ENCODE assay signal across 8 mouse cellular contexts in genomic region chr5:105415951-105416675, GRCm38 (mm10). TPM values are rescaled to one million over a fixed set of nuclear protein-coding genes. Genes with fewer than 3 reads are reported as not detected.
DNase-seq lines count a peak whose midpoint lies in the region; ATAC-seq and TF ChIP-seq lines count a peak whose summit lies in the region.

No protein-coding gene starts in this region.

- peak overlapping the region; percentile 75 for H3K4me3 ChIP-seq in cerebellum, adult 2 months (replicated peaks; ENCODE audit: insufficient read depth, low read depth, low read length)
- peak overlapping the region; percentile 92 for H3K4me3 ChIP-seq in hindbrain, embryonic 12.5 days
- H3K4me3 ChIP-seq in liver, embryonic 12.5 days = peak overlapping the region; percentile 93
- peak overlapping the region; percentile 76 for H3K4me3 ChIP-seq in stomach, embryonic 15.5 days (replicated peaks)

- ATAC-seq in hindbrain, embryonic 12.5 days (ENCODE audit: low FRiP score) = peak; percentile 69
- peak; percentile 8 for ATAC-seq in liver, embryonic 12.5 days
- peak; percentile 38; the same call in 1 of the 2 replicates for ATAC-seq in stomach, embryonic 15.5 days (ENCODE audit: insufficient read depth, low FRiP score, low read depth)

- no peaks in the 10 kb centered on the region for H3K27me3 ChIP-seq in cerebellum, adult 2 months (ENCODE audit: control insufficient read depth, insufficient read depth, low read length)
- 0 out of 2 replicates have a peak, but pooled peaks cover 2% of the 10 kb centered on the region for H3K27me3 ChIP-seq in hindbrain, embryonic 12.5 days
- no peaks in the 10 kb centered on the region for H3K27me3 ChIP-seq in liver, embryonic 12.5 days (replicated peaks)
- no peaks in the 10 kb centered on the region for H3K27me3 ChIP-seq in stomach, embryonic 15.5 days (replicated peaks)

- 4% methylated on average over 36 of the region's 36 CpGs for WGBS in cerebellum, adult 2 months
- WGBS in hindbrain, embryonic 12.5 days = 4% methylated on average over 31 of the region's 36 CpGs
- 3% methylated on average over 35 of the region's 36 CpGs for WGBS in liver, embryonic 12.5 days (ENCODE audit: insufficient replicate concordance)
- 5% methylated on average over 18 of the region's 36 CpGs for WGBS in stomach, embryonic 15.5 days

- H3K9ac ChIP-seq in hindbrain, embryonic 12.5 days = peak overlapping the region; percentile 95
- H3K9ac ChIP-seq in liver, embryonic 12.5 days = peak overlapping the region; percentile 98
- H3K9ac ChIP-seq in stomach, embryonic 15.5 days = peak overlapping the region; percentile 90

- H3K4me1 ChIP-seq in cerebellum, adult 2 months (ENCODE audit: control insufficient read depth, insufficient read depth, low read length) = peaks cover 2% of the 10 kb centered on the region; the same call in 1 of the 2 replicates
- H3K4me1 ChIP-seq in hindbrain, embryonic 12.5 days = peaks cover 3% of the 10 kb centered on the region; the same call in 1 of the 2 replicates
- peaks cover 68% of the 10 kb centered on the region for H3K4me1 ChIP-seq in liver, embryonic 12.5 days
- H3K4me1 ChIP-seq in stomach, embryonic 15.5 days = 0 out of 2 replicates have a peak, but pooled peaks cover 4% of the 10 kb centered on the region

- TF ChIP-seq POLR2A in cerebellum, adult 2 months (IDR thresholded peaks at IDR 0.05; ENCODE audit: borderline replicate concordance, insufficient read depth, low read length) = no peak

- H3K9me3 ChIP-seq in hindbrain, embryonic 12.5 days (replicated peaks) = peaks cover 9% of the 10 kb centered on the region; the same call in 1 of the 2 replicates
- H3K9me3 ChIP-seq in liver, embryonic 12.5 days (replicated peaks) = no peaks in the 10 kb centered on the region
- no peaks in the 10 kb centered on the region for H3K9me3 ChIP-seq in stomach, embryonic 15.5 days

- TF ChIP-seq CTCF in cerebellum, adult 2 months (IDR thresholded peaks at IDR 0.05; ENCODE audit: borderline replicate concordance, insufficient read depth, low read depth, low read length) = no peak

- peaks cover 10% of the 10 kb centered on the region; the same call in 1 of the 2 replicates for H3K36me3 ChIP-seq in hindbrain, embryonic 12.5 days
- peaks cover 15% of the 10 kb centered on the region for H3K36me3 ChIP-seq in liver, embryonic 12.5 days
- no peaks in the 10 kb centered on the region for H3K36me3 ChIP-seq in stomach, embryonic 15.5 days

- peak in 1 of 2 experiments; percentile 67 for DNase-seq in cerebellum, adult 2 months
- no peak for DNase-seq in cerebellum, postnatal 4 days (ENCODE audit: low spot score in 2 of 2)
- DNase-seq in thymus, postnatal 0 days (ENCODE audit: low spot score) = peak; percentile 42
- no peak for DNase-seq in thymus, postnatal 14 days
- no peak for DNase-seq in layer of hippocampus, postnatal 36 days

- peak overlapping the region; percentile 54 for H3K27ac ChIP-seq in cerebellum, adult 2 months (ENCODE audit: insufficient read depth, low read length)
- H3K27ac ChIP-seq in hindbrain, embryonic 12.5 days = peak overlapping the region; percentile 87
- peak overlapping the region; percentile 93 for H3K27ac ChIP-seq in liver, embryonic 12.5 days
- H3K27ac ChIP-seq in stomach, embryonic 15.5 days = peak overlapping the region; percentile 75; the same call in 1 of the 2 replicates

- H3K4me2 ChIP-seq in hindbrain, embryonic 12.5 days (replicated peaks) = peak overlapping the region; percentile 95
- peak overlapping the region; percentile 99 for H3K4me2 ChIP-seq in liver, embryonic 12.5 days
- peak overlapping the region; percentile 95 for H3K4me2 ChIP-seq in stomach, embryonic 15.5 days

RNA-seq across cellular contexts. Expression of gene Lrrc8b, which starts 0.5 kb away (rescaled TPM):
- polyA plus RNA-seq in cerebellum, adult 2 months (2012; rRNA removed) = 23.4 and 23.6 TPM in 2 replicates
- polyA plus RNA-seq in thymus, postnatal 0 days (2015; fragmentation: Nextera tagmentation; extraction: Ambion mirVana) = 8.9 and 9.5 TPM in 2 replicates
- polyA plus RNA-seq in hindbrain, embryonic 12.5 days (2016; fragmentation: Nextera tagmentation; extraction: Ambion mirVana) = 12.1 and 13.3 TPM in 2 replicates
- polyA plus RNA-seq in liver, embryonic 12.5 days (2016; fragmentation: Nextera tagmentation; extraction: Ambion mirVana) = 7.5 and 7.8 TPM in 2 replicates
- polyA plus RNA-seq in stomach, embryonic 15.5 days (2015; fragmentation: Nextera tagmentation; extraction: Ambion mirVana) = 7.7 and 7.8 TPM in 2 replicates
- total RNA-seq in layer of hippocampus, postnatal 36 days (2021) = 10 to 100 TPM; 60.6 to 64.4 TPM

Comparison
In these comparisons a context has a peak if more than half of its experiments do, and no peak if none do; other contexts are left out.
1. ATAC-seq: peak in every context shown above with its lines; median percentile 69 in hindbrain, embryonic 12.5 days; 38 in stomach, embryonic 15.5 days; 8 in liver, embryonic 12.5 days.